Mouse (Mus musculus) left cerebral cortex, postnatal 14 days (tissue): ENCODE measurements around the gene Dpp6. TPM values are rescaled to one million over a fixed set of nuclear protein-coding genes. Genes with fewer than 3 reads are reported as not detected.

Experiments
- DNase-seq, 2 experiments: peaks; one replicate each; pipeline ENCODE4 v3.0.0; 2021 to 2022; ENCODE audit warnings: low spot score in 2 of 2, mixed read lengths in 1 of 2
- intact Hi-C: fragments of 180-260 bp; cut with DNase I; formaldehyde crosslinking; loops from one replicate; pipeline ENCODE4 v1.15.1; 2025
- total RNA-seq, 2 experiments: library from RNA; stranded (reverse); gene quantifications; 2 replicates each; pipeline ENCODE4 v1.2.3; 2021

The Dpp6 gene
- total RNA-seq, 2 experiments from 2014 or later = 181 to 199 TPM

DNA sequence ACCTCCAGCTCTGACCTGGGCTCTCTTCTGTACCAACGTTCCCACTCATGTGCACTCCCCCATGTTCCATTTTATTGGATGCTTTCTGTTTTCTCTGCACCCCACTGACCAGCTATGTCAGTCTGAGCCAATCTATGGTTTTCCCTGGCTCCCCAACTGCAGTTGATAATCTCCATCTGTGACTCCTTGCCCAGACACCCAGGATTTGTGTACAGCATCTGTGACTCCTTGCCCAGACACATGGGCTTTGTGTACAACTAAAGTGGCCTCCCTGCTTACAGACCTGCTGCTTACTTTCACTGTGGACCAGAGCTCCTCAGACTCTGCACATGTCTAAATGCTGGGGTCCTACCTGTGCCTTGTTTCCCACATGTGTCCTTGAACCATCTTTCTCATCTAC is 334.0 kb downstream of the Dpp6 start:
- intact Hi-C loops = no loop called here
- no peak for DNase-seq

- no peak for DNase-seq
- intact Hi-C loops = no loop called here
These were observed 338.7 kb downstream of the Dpp6 start for GRCm38 (mm10) chr5:27155671-27156070.

GRCm38 (mm10) chr5:27156366-27156765 is 339.4 kb downstream of the Dpp6 start:
- intact Hi-C loops = no loop called here
- no peak for DNase-seq

DNA sequence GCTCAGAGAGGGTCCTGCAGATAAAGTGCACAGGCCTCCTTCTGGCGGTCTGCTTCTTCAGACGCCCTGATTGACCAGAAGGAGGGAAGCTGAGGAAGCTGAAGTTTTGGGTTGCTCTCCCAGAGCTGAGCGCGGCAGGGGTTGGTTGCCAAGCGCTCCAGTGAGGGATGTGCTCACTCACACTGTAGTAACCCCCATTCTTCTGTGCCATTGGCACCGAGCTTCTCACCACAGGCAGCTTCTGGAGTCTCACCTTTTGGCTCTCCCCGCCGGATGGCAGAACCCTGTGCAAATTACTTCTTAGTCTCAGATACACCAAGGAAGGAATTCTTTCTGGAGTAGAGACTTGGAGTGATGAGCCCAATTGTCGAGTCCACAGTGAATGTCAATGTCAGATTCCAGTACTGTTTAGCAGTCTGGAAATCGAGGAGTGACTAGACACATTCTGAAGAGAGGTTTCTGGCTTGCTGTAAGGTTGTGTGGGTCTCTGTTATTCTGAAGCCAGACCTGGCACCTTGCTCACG is 344.2 kb downstream of the Dpp6 start:
- intact Hi-C loops = no loop called here
- no peak for DNase-seq

DNA sequence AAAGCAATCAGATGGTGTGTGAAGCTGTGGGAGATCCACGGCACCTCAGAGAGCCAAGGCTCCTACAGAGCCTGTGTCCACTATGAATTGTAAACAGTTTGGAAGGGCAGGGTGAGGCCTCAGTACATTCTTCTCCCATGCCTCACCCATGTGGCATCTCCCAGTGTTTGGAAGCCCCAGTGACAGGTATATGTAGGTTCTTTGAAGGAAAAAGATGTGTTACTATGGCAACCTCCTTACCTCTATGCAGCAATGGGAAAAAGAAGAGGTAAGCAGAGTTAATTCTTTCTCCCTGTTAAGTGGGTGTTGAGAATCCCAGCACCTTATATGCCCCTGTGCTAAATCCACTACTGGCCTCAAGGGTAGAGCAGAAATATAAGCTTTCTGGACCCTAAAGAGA is 351.5 kb downstream of the Dpp6 start:
- intact Hi-C loops = no loop called here
- no peak for DNase-seq

DNA sequence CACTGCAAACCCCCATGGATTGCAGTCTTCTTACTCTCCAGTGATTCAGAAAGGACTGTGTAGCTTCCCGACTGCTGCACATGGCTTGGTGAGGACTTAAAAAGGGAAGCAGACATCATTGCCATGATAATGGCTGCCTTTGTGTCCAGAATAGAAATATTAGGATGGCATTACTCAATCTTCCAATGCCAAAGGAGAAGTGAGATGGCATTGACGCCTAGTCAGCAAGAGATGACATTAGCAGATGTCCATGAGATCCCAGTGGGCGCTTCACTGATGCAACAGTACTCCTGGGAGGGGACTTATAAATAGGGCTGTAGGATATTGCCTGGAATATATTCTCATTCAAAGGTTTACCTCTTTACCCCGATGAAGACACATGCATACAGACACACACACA is 368.0 kb downstream of the Dpp6 start:
- DNase-seq = no peak
- intact Hi-C loops = no loop called here

DNA sequence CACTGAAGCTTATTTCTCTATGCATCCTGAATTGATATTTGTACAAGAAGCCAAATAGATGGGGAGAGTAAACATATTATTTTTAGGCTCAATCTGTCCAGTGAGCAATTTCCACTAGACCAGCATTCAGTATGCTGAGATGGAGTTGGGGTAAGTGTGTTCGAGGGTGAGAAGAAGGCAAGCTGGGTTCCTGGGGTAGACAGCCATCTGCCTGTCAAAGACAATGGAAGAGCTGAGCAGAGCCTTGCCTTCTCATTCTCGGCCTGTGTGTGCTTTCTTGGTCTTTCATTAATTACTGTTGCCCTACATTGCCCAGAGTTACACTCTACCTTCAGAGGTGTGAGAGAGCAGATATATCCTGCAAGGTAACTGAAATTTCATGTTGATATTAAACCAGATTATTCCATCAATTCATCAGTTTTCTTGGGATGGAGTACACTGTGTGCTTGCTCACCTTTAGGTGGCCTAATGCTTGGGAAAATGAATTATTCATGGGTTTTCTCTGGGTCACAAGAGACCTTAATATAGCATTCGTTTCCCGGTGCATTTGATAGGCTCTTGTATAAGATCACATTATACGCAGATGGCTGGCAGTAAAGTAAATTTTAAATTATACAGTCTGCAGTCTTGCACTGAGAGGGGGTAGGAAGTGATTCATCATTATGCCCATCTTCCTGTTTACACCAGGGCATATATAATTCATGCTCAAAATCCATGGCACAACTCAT is 374.4 kb downstream of the Dpp6 start:
- intact Hi-C loops = loop anchor here (10.0 kb wide), 1 partner anchor 223 kb away; no protein-coding TSS in a partner anchor
- no peak for DNase-seq

- no peak for DNase-seq
- intact Hi-C loops = loop anchor here (10.0 kb wide), 1 partner anchor 221 kb away; no protein-coding TSS in a partner anchor
These were observed 377.2 kb downstream of the Dpp6 start for GRCm38 (mm10) chr5:27194157-27194556.

- DNase-seq = no peak
- intact Hi-C loops = loop anchor here (10.0 kb wide), 1 partner anchor 220 kb away; no protein-coding TSS in a partner anchor
These were observed 378.0 kb downstream of the Dpp6 start for GRCm38 (mm10) chr5:27194975-27195374.

DNA sequence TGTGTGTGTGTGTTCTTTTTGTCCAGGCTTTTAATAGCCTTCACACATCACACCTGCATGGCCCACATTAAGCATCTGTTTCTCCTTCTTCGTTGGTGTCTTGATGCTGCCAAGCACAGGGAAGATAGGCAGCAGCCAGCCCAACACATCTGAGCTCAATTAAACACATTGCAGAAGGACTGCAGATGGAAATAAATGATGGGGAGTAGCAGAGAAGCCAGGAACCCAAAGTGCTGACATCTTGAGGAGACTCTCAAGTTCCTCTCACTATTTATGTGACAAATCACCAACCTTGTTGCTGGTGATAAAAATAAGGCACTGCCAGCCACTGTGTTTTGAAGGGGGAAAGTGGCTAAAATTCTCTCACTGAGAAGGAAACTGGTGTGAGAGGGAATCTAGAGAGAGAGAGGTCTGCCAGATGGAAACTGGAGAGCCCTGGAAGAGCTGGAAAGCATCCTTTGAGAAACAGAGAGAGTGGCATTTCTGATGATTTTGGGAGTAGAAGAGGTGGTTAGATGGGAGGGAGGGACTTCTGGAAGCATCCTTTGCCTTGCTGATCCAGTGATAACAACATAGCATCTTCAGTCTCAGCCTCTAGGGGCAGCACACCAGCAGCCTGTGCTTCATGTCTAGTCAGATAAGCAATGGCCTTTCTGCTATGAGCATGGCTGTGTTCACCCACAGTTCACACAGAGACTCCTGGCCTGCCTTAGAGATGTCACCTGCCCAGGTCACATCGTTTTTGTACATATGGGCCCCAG is 383.8 kb downstream of the Dpp6 start:
- DNase-seq = peak; percentile 27 to 65
- intact Hi-C loops = loop anchor here (10.0 kb wide), 1 partner anchor 116 kb away; no protein-coding TSS in a partner anchor

DNA sequence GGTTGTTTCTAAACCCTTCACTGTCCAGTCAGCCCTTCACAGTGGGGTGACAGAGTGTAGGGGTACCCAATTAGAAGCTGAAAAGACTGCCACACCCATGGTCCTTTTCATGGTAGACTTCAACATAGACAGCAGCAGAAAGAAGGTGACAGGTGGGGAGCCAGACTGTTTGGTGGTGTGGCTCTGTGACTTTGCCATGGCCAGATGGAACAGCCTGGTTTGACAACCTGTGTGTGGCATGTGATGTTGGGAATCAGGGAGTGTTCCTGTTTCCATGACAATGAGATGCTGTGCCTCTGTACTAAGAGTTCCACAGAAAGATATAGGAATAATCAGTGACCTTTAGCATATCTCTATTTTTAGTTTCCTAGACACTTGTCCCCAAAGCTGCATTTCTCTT is 386.1 kb downstream of the Dpp6 start:
- intact Hi-C loops = loop anchor here (10.0 kb wide), 1 partner anchor 118 kb away; no protein-coding TSS in a partner anchor
- DNase-seq = peak in 1 of 2 experiments; percentile 23

GRCm38 (mm10) chr5:27204721-27205120 is 387.7 kb downstream of the Dpp6 start:
- intact Hi-C loops = loop anchor here (5.0 to 10.0 kb wide), 2 partner anchors 58 to 120 kb away; no protein-coding TSS in a partner anchor

DNA sequence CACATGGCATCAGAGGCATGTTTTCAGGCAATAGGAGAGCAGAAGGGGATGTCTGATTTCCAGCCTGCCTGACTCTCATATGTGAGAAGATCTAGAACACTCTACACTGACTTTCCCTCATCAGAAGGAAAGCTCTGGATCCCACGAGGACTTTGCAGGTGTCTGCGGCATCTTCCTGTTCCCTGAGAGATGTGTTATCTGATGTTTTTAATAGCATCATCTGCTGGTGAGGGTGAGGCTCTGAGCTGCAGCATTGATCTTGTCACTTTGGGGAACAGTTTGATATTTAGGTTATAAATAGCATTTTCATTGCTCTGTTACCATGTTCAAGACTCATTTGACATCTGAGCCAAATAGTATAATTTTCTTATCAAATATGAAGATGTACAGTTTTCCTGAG is 388.8 kb downstream of the Dpp6 start:
- intact Hi-C loops = loop anchor here (5.0 to 10.0 kb wide), 2 partner anchors 57 to 121 kb away; no protein-coding TSS in a partner anchor

More at GRCm38 (mm10) chr5:27204721-27205120, 387.7 kb downstream of the Dpp6 start:
- DNase-seq = peak in 1 of 2 experiments; percentile 26

GRCm38 (mm10) chr5:27206213-27206612 is 389.2 kb downstream of the Dpp6 start:
- intact Hi-C loops = loop anchor here (5.0 to 10.0 kb wide), 2 partner anchors 56 to 121 kb away; no protein-coding TSS in a partner anchor
- DNase-seq = no peak

More for the DNA sequence above, 388.8 kb downstream of the Dpp6 start:
- no peak for DNase-seq

DNA sequence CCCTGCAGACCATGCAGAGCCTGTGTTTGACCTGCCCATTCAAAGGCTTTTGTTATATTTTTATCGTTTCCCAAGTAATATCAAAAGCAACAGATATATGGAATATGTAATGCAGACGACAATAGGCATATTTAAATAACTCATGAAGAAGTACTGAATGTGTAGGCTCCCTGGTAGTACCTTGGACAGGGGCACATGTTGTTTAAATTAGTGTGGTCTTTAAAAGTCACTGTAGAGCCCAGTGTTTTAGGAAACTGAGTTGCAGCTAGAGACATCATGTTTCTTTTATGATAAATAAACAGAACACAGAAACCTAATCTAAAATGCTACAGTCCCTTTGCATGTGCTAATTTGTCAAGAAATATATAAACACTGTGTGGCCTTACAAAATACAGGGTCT is 403.1 kb downstream of the Dpp6 start:
- intact Hi-C loops = no loop called here
- DNase-seq = no peak

DNA sequence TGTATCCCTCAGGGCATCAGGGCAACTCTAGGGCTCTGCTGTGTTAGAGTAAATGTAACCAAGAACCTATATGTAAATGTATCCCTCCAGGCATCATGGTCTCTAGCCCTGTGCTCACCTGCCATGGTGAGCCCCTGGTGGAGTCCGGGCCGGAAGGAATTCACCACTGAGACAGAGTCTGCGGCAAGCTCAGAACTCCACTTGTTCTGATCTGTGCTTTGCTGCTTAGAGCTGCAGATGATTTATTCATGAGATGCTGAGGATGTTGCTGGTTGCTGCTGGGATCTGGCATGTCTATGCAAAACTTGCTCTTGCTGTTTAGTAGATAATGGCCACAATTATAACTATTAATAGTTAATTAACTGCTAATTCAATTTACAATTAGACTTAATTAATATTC is 425.1 kb downstream of the Dpp6 start:
- DNase-seq = no peak
- intact Hi-C loops = no loop called here

DNA sequence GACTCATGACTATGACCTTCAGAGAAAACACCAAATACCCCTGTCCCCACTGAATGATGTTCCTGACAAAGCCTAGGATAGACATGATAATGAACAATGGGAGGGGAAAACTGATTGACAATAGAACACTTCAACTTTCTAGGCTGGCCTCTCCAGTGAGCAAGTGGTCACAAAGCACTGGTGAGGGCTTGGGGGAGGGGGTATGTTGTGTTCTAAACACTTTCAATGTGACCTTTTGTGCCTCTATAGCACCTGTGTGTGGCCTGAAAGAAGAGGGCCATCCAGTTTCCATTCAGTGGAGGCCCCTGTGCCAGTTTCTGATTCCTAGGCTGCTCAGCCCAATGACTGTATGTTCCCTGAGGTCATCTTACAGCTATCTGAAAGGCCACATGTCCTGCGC is 426.2 kb downstream of the Dpp6 start:
- intact Hi-C loops = no loop called here
- no peak for DNase-seq

- DNase-seq = no peak
- intact Hi-C loops = no loop called here
These were observed 430.8 kb downstream of the Dpp6 start for GRCm38 (mm10) chr5:27247793-27248192.

DNA sequence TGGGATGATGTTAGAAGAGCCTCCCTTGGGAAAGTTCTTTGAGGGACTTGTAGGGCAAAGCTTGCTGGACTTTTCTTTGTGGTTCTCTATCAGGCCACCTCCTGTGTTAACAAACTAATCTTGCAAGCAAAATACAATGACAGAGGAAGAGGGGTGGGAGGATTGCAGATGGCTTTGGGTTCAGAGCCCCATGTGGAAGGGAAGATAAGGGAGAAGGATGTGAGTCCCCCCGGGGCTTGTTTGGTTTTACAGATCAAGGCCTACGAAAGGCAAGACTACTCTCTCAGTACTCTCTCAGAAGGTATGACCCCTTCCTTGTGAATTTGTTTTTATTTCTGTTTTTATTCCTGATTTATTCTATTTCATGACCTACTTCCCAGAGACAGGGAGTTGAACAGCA is 431.7 kb downstream of the Dpp6 start:
- intact Hi-C loops = no loop called here

GRCm38 (mm10) chr5:27249951-27250350 is 432.9 kb downstream of the Dpp6 start:
- no peak for DNase-seq
- intact Hi-C loops = no loop called here

More for the DNA sequence above, 431.7 kb downstream of the Dpp6 start:
- no peak for DNase-seq
